ENCODE assay signal across 7 mouse cellular contexts in genomic region chr19:57135654-57136053, GRCm38 (mm10).
DNase-seq lines count a peak whose midpoint lies in the region; ATAC-seq and TF ChIP-seq lines count a peak whose summit lies in the region.
"Not testable (repeated sequence)": the region's sequence is repeated elsewhere in the genome, so short reads cannot be mapped to it uniquely, and the experiment has no call there.

No protein-coding gene starts in this region.

- H3K4me1 ChIP-seq in forebrain, embryonic 15.5 days, result peaks cover 26% of the 10 kb centered on the region
- H3K4me1 ChIP-seq in heart, embryonic 10.5 days, result peaks cover 48% of the 10 kb centered on the region
- peaks cover 11% of the 10 kb centered on the region for H3K4me1 ChIP-seq in hindbrain, embryonic 16.5 days (ENCODE audit: control insufficient read depth, insufficient read depth, low read depth, low read length)
- peaks cover 21% of the 10 kb centered on the region for H3K4me1 ChIP-seq in intestine, embryonic 16.5 days (ENCODE audit: control insufficient read depth, insufficient read depth, low read length)
- not testable (repeated sequence) for H3K4me1 ChIP-seq in lung, postnatal 0 days (ENCODE audit: insufficient read depth, low read depth, low read length)
- peaks cover 23% of the 10 kb centered on the region for H3K4me1 ChIP-seq in midbrain, embryonic 15.5 days

- not testable (repeated sequence) for H3K36me3 ChIP-seq in forebrain, embryonic 15.5 days; hindbrain, embryonic 16.5 days (ENCODE audit: control insufficient read depth, insufficient read depth, low read length); intestine, embryonic 16.5 days (ENCODE audit: control insufficient read depth, insufficient read depth, low read length); midbrain, embryonic 15.5 days (replicated peaks); splenic B cell, adult 2 months (ENCODE audit: control insufficient read depth, insufficient read depth, low read length, poor library complexity, severe bottlenecking)
- H3K36me3 ChIP-seq in heart, embryonic 10.5 days, result peaks cover 29% of the 10 kb centered on the region
- H3K36me3 ChIP-seq in lung, postnatal 0 days (ENCODE audit: insufficient read depth, low read length), result peaks cover 15% of the 10 kb centered on the region; the same call in 1 of the 2 replicates

- not testable (repeated sequence) for TF ChIP-seq CTCF in lung, postnatal 0 days (IDR thresholded peaks at IDR 0.05)

- WGBS in forebrain, embryonic 15.5 days, result 95% methylated on average over 6 of the region's 6 CpGs
- WGBS in heart, embryonic 10.5 days, result 80% methylated on average over 6 of the region's 6 CpGs
- whole genome bisulfite sequencing in hindbrain, embryonic 16.5 days, result 86% methylated on average over 6 of the region's 6 CpGs
- WGBS in intestine, embryonic 16.5 days, result 69% methylated on average over 6 of the region's 6 CpGs
- WGBS in lung, postnatal 0 days, result 88% methylated on average over 6 of the region's 6 CpGs
- WGBS in midbrain, embryonic 15.5 days, result 88% methylated on average over 6 of the region's 6 CpGs

- peak; percentile 27; the same call in 1 of the 2 replicates for ATAC-seq in forebrain, embryonic 15.5 days (replicated peaks)
- ATAC-seq in hindbrain, embryonic 16.5 days, result 0 out of 2 replicates have a peak, but pooled peaks have one; percentile 19
- peak; percentile 62 for ATAC-seq in intestine, embryonic 16.5 days
- ATAC-seq in lung, postnatal 0 days, result 0 out of 2 replicates have a peak, but pooled peaks have one; percentile 6
- ATAC-seq in midbrain, embryonic 15.5 days (replicated peaks), result not testable (repeated sequence)

- not testable (repeated sequence) for H3K9me3 ChIP-seq in forebrain, embryonic 15.5 days; heart, embryonic 10.5 days; hindbrain, embryonic 16.5 days (ENCODE audit: control insufficient read depth, low read length); intestine, embryonic 16.5 days (ENCODE audit: control insufficient read depth, low read length); lung, postnatal 0 days (ENCODE audit: low read length); midbrain, embryonic 15.5 days

- not testable (repeated sequence) for H3K4me3 ChIP-seq in forebrain, embryonic 15.5 days; heart, embryonic 10.5 days; hindbrain, embryonic 16.5 days (ENCODE audit: low read length); intestine, embryonic 16.5 days (ENCODE audit: low read length); lung, postnatal 0 days (ENCODE audit: low read depth, low read length); midbrain, embryonic 15.5 days

- TF ChIP-seq EP300 in lung, postnatal 0 days (IDR thresholded peaks at IDR 0.05), result not testable (repeated sequence)

- H3K4me2 ChIP-seq in forebrain, embryonic 15.5 days (replicated peaks); hindbrain, embryonic 16.5 days (ENCODE audit: low read length); intestine, embryonic 16.5 days (ENCODE audit: low read depth, low read length); lung, postnatal 0 days (replicated peaks; ENCODE audit: low read depth, low read length); midbrain, embryonic 15.5 days: not testable (repeated sequence)

- H3K27ac ChIP-seq in forebrain, embryonic 15.5 days (replicated peaks); hindbrain, embryonic 16.5 days (ENCODE audit: low read depth, low read length); lung, postnatal 0 days (ENCODE audit: low read length): not testable (repeated sequence)
- 0 out of 2 replicates have a peak overlapping the region, but pooled peaks have one; percentile 10 for H3K27ac ChIP-seq in heart, embryonic 10.5 days
- H3K27ac ChIP-seq in intestine, embryonic 16.5 days (ENCODE audit: low read length), result peak overlapping the region; percentile 24; the same call in 1 of the 2 replicates
- peak overlapping the region; percentile 7; the same call in 1 of the 2 replicates for H3K27ac ChIP-seq in midbrain, embryonic 15.5 days

- not testable (repeated sequence) for H3K9ac ChIP-seq in forebrain, embryonic 15.5 days (replicated peaks); hindbrain, embryonic 16.5 days (ENCODE audit: low read depth, low read length); intestine, embryonic 16.5 days (ENCODE audit: low read depth, low read length); lung, postnatal 0 days (replicated peaks; ENCODE audit: low read depth); midbrain, embryonic 15.5 days

- not testable (repeated sequence) for DNase-seq in heart, embryonic 10.5 days (ENCODE audit: low spot score); lung, postnatal 0 days (ENCODE audit: low spot score)
- peak; percentile 57 for DNase-seq in splenic B cell, adult 2 months (ENCODE audit: low read depth, low spot score)

- not testable (repeated sequence) for H3K27me3 ChIP-seq in forebrain, embryonic 15.5 days; heart, embryonic 10.5 days (ENCODE audit: insufficient read depth, poor library complexity, severe bottlenecking); hindbrain, embryonic 16.5 days (replicated peaks; ENCODE audit: control insufficient read depth, insufficient read depth, low read length); intestine, embryonic 16.5 days (replicated peaks; ENCODE audit: control insufficient read depth, insufficient read depth, low read length); lung, postnatal 0 days (replicated peaks; ENCODE audit: insufficient read depth, low read length); midbrain, embryonic 15.5 days (replicated peaks); splenic B cell, adult 2 months (ENCODE audit: control insufficient read depth, insufficient read depth, low read length, poor library complexity, severe bottlenecking)
